Mouse (Mus musculus): ENCODE data around the gene Doxl2. TPM values are rescaled to one million over a fixed set of nuclear protein-coding genes. Genes with fewer than 3 reads are reported as not detected.

Doxl2 gene
- not detected for total RNA-seq (2023)

GRCm38 (mm10) chr6:48974663-48975062 is at the start of gene Doxl2:
Gene Doxl2, plus strand, starts transcription at chr6:48974963.

GRCm38 (mm10) chr6:48929595-48929994 is 45.2 kb upstream of the Doxl2 start, which contains the start of gene 1600015I10Rik:
Gene 1600015I10Rik, plus strand, starts transcription at chr6:48929895.

GRCm38 (mm10) chr6:48986444-48986990 is 11.8 kb downstream of the Doxl2 start, which contains the start of gene Svs1:
Gene Svs1, plus strand, starts transcription at chr6:48986861.

Other genes starting within 250 kb of the Doxl2 start
- 115 TPM for gene Gimap1, start 235.9 kb upstream of the Doxl2 start, total RNA-seq (2023)
- gene Gimap5, start 228.8 kb upstream of the Doxl2 start, total RNA-seq (2023), result 161 TPM
- 406 TPM for gene Gimap3, start 204.1 kb upstream of the Doxl2 start, total RNA-seq (2023)
- gene Tmem176a, start 134.0 kb upstream of the Doxl2 start, total RNA-seq (2023), result 2.6 TPM
- gene Tmem176b, start 133.5 kb upstream of the Doxl2 start, total RNA-seq (2023), result 9.1 TPM
- not detected for gene Aoc1, start 102.1 kb upstream of the Doxl2 start, total RNA-seq (2023)
- gene 1600015I10Rik, start 45.1 kb upstream of the Doxl2 start, total RNA-seq (2023), result not detected
- gene Svs1, start 11.9 kb downstream of the Doxl2 start, total RNA-seq (2023), result not detected
- 0.40 TPM for gene Gpnmb, start 61.6 kb downstream of the Doxl2 start, total RNA-seq (2023)
- 43.6 TPM for gene Malsu1, start 98.8 kb downstream of the Doxl2 start, total RNA-seq (2023)
- gene Igf2bp3, start 240.0 kb downstream of the Doxl2 start, total RNA-seq (2023), result not detected

Measured in CD8-positive naive resting alpha-beta T cell, adult 57 days (primary cell).